Mouse (Mus musculus): Measurements from ENCODE around the gene Lhfpl3. TPM values are rescaled to one million over a fixed set of nuclear protein-coding genes. Genes with fewer than 3 reads are reported as not detected.

The Lhfpl3 gene
- not detected in 2 replicates for total RNA-seq (2023)

GRCm38 (mm10) chr5:22745885-22746532 lies at the start of gene Lhfpl3:
Gene Lhfpl3, plus strand, starts transcription at chr5:22746059.

Other genes starting within 250 kb of the Lhfpl3 start
- 4.0 and 5.4 TPM in 2 replicates for gene Orc5, start 195.6 kb upstream of the Lhfpl3 start, total RNA-seq (2023)